Mouse (Mus musculus): ENCODE data around the gene Gm10490. TPM values are rescaled to one million over a fixed set of nuclear protein-coding genes. Genes with fewer than 3 reads are reported as not detected.

Gm10490 gene
- polyA plus RNA-seq, 1 experiment, result not detected

GRCm38 (mm10) chrX:7928270-7928790 is 19.0 kb downstream of the Gm10490 start, which contains the start of gene Eras:
Gene Eras, minus strand, starts transcription at chrX:7928607.
- no peak for DNase-seq (ENCODE audit: low read depth)
- TF ChIP-seq CTCF (IDR thresholded peaks at IDR 0.05; ENCODE audit: borderline replicate concordance, extremely low read depth, insufficient read depth, insufficient read length) (no peak), POLR2A (IDR thresholded peaks at IDR 0.05; ENCODE audit: borderline replicate concordance, extremely low read depth, insufficient read depth, insufficient read length, poor library complexity, severe bottlenecking) (no peak)

- TF ChIP-seq POLR2A (IDR thresholded peaks at IDR 0.05; ENCODE audit: borderline replicate concordance, extremely low read depth, insufficient read depth, insufficient read length, poor library complexity, severe bottlenecking) (no peak), CTCF (IDR thresholded peaks at IDR 0.05; ENCODE audit: borderline replicate concordance, extremely low read depth, insufficient read depth, insufficient read length) (peak; percentile 23; the same call in 1 of the 2 replicates)
- no peak for DNase-seq (ENCODE audit: low read depth)
Observed at GRCm38 (mm10) chrX:7936874-7937273, 27.5 kb downstream of the Gm10490 start.

GRCm38 (mm10) chrX:7937667-7938066 is 28.3 kb downstream of the Gm10490 start:
- DNase-seq (ENCODE audit: low read depth), result no peak
- TF ChIP-seq POLR2A (IDR thresholded peaks at IDR 0.05; ENCODE audit: borderline replicate concordance, extremely low read depth, insufficient read depth, insufficient read length, poor library complexity, severe bottlenecking) (no peak), CTCF (IDR thresholded peaks at IDR 0.05; ENCODE audit: borderline replicate concordance, extremely low read depth, insufficient read depth, insufficient read length) (no peak)

GRCm38 (mm10) chrX:7945618-7946017 is 36.3 kb downstream of the Gm10490 start:
- TF ChIP-seq CTCF (IDR thresholded peaks at IDR 0.05; ENCODE audit: borderline replicate concordance, extremely low read depth, insufficient read depth, insufficient read length) (no peak), POLR2A (IDR thresholded peaks at IDR 0.05; ENCODE audit: borderline replicate concordance, extremely low read depth, insufficient read depth, insufficient read length, poor library complexity, severe bottlenecking) (no peak)
- DNase-seq (ENCODE audit: low read depth), result no peak

GRCm38 (mm10) chrX:7947108-7947899 is 38.0 kb downstream of the Gm10490 start, which contains the start of gene Hdac6:
Gene Hdac6, minus strand, starts transcription at chrX:7947889.
- TF ChIP-seq CTCF (IDR thresholded peaks at IDR 0.05; ENCODE audit: borderline replicate concordance, extremely low read depth, insufficient read depth, insufficient read length), result no peak
- TF ChIP-seq POLR2A (IDR thresholded peaks at IDR 0.05; ENCODE audit: borderline replicate concordance, extremely low read depth, insufficient read depth, insufficient read length, poor library complexity, severe bottlenecking), result peak; percentile 58; the same call in 1 of the 2 replicates
- no peak for DNase-seq (ENCODE audit: low read depth)

GRCm38 (mm10) chrX:7947900-7948492 is 38.7 kb downstream of the Gm10490 start:
- DNase-seq (ENCODE audit: low read depth), result peak; percentile 99
- TF ChIP-seq POLR2A (IDR thresholded peaks at IDR 0.05; ENCODE audit: borderline replicate concordance, extremely low read depth, insufficient read depth, insufficient read length, poor library complexity, severe bottlenecking) (no peak), CTCF (IDR thresholded peaks at IDR 0.05; ENCODE audit: borderline replicate concordance, extremely low read depth, insufficient read depth, insufficient read length) (no peak)

- DNase-seq (ENCODE audit: low read depth), result no peak
- TF ChIP-seq POLR2A (IDR thresholded peaks at IDR 0.05; ENCODE audit: borderline replicate concordance, extremely low read depth, insufficient read depth, insufficient read length, poor library complexity, severe bottlenecking) (no peak), CTCF (IDR thresholded peaks at IDR 0.05; ENCODE audit: borderline replicate concordance, extremely low read depth, insufficient read depth, insufficient read length) (no peak)
Observed at GRCm38 (mm10) chrX:7950091-7950490, 40.7 kb downstream of the Gm10490 start.

GRCm38 (mm10) chrX:7958868-7959267 is 49.5 kb downstream of the Gm10490 start:
- no peak for DNase-seq (ENCODE audit: low read depth)
- TF ChIP-seq CTCF (IDR thresholded peaks at IDR 0.05; ENCODE audit: borderline replicate concordance, extremely low read depth, insufficient read depth, insufficient read length) (no peak), POLR2A (IDR thresholded peaks at IDR 0.05; ENCODE audit: borderline replicate concordance, extremely low read depth, insufficient read depth, insufficient read length, poor library complexity, severe bottlenecking) (no peak)

Other genes with a start within 250 kb of the Gm10490 start
- 42.9 and 51.1 TPM in 2 replicates for gene Plp2, start 238.2 kb upstream of the Gm10490 start, polyA plus RNA-seq (2012; rRNA removed)
- gene Magix, start 228.3 kb upstream of the Gm10490 start, polyA plus RNA-seq (2012; rRNA removed), result 0.14 and 0.21 TPM in 2 replicates
- gene Gpkow, start 212.4 kb upstream of the Gm10490 start, polyA plus RNA-seq (2012; rRNA removed), result 24.5 and 28.2 TPM in 2 replicates
- gene Wdr45, start 195.2 kb upstream of the Gm10490 start, polyA plus RNA-seq (2012; rRNA removed), result 42.1 and 47.1 TPM in 2 replicates
- 0.33 and 0.63 TPM in 2 replicates for gene Gm45208, start 187.3 kb upstream of the Gm10490 start, polyA plus RNA-seq (2012; rRNA removed)
- gene Praf2, start 181.1 kb upstream of the Gm10490 start, polyA plus RNA-seq (2012; rRNA removed), result 95.6 and 106 TPM in 2 replicates
- 86.8 and 89.7 TPM in 2 replicates for gene Ccdc120, start 158.6 kb upstream of the Gm10490 start, polyA plus RNA-seq (2012; rRNA removed)
- gene Tfe3, start 147.0 kb upstream of the Gm10490 start, polyA plus RNA-seq (2012; rRNA removed), result 14.1 and 22.6 TPM in 2 replicates
- 85.4 and 86.1 TPM in 2 replicates for gene Gripap1, start 119.8 kb upstream of the Gm10490 start, polyA plus RNA-seq (2012; rRNA removed)
- 5.7 and 6.2 TPM in 2 replicates for gene Kcnd1, start 87.3 kb upstream of the Gm10490 start, polyA plus RNA-seq (2012; rRNA removed)
- 42.4 and 56.4 TPM in 2 replicates for gene Otud5, start 68.2 kb upstream of the Gm10490 start, polyA plus RNA-seq (2012; rRNA removed)
- 19.8 and 23.3 TPM in 2 replicates for gene Pim2, start 31.3 kb upstream of the Gm10490 start, polyA plus RNA-seq (2012; rRNA removed)
- 41.0 and 60.1 TPM in 2 replicates for gene Slc35a2, start 25.5 kb upstream of the Gm10490 start, polyA plus RNA-seq (2012; rRNA removed)
- gene Pqbp1, start 10.3 kb upstream of the Gm10490 start, polyA plus RNA-seq (2012; rRNA removed), result 191 and 193 TPM in 2 replicates
- gene Timm17b, start 10.2 kb upstream of the Gm10490 start, polyA plus RNA-seq (2012; rRNA removed), result 55.5 and 65.5 TPM in 2 replicates
- gene Gm10491, start 1.7 kb upstream of the Gm10490 start, polyA plus RNA-seq (2012; rRNA removed), result not detected in 2 replicates
- gene Pcsk1n, start 10.3 kb downstream of the Gm10490 start, polyA plus RNA-seq (2012; rRNA removed), result 88.1 and 140 TPM in 2 replicates
- 0.06 TPM in 1 of 2 replicates, not detected in the other for gene Eras, start 19.1 kb downstream of the Gm10490 start, polyA plus RNA-seq (2012; rRNA removed)
- gene Hdac6, start 38.3 kb downstream of the Gm10490 start, polyA plus RNA-seq (2012; rRNA removed), result 114 and 119 TPM in 2 replicates
- gene Gata1, start 68.5 kb downstream of the Gm10490 start, polyA plus RNA-seq (2012; rRNA removed), result 0.29 and 0.44 TPM in 2 replicates
- gene Glod5, start 109.0 kb downstream of the Gm10490 start, polyA plus RNA-seq (2012; rRNA removed), result 0.33 and 0.43 TPM in 2 replicates
- gene Suv39h1, start 165.2 kb downstream of the Gm10490 start, polyA plus RNA-seq (2012; rRNA removed), result 46.5 and 56.7 TPM in 2 replicates
- gene Was, start 181.0 kb downstream of the Gm10490 start, polyA plus RNA-seq (2012; rRNA removed), result 0.52 and 1.00 TPM in 2 replicates
- gene Wdr13, start 223.3 kb downstream of the Gm10490 start, polyA plus RNA-seq (2012; rRNA removed), result 235 and 257 TPM in 2 replicates
- gene Rbm3, start 236.3 kb downstream of the Gm10490 start, polyA plus RNA-seq (2012; rRNA removed), result 336 and 439 TPM in 2 replicates

All from brain, embryonic 14.5 days (tissue).